Mouse (Mus musculus) c-Kit-positive CD71-negative TER-119-negative erythroid progenitor cells, embryonic 14.5 days (primary cell): ENCODE measurements at regions not wholly inside any gene's neighbourhood (a gene's known extent, or its start where the extent isn't known, plus 50 kb on each side); places are given as distances from the start of the nearest gene placed in this dataset.

Experiments used
- DNase-seq: peaks from one replicate; pipeline ENCODE4 v3.0.0-alpha.2; 2013; ENCODE audit warnings: low read depth

DNA sequence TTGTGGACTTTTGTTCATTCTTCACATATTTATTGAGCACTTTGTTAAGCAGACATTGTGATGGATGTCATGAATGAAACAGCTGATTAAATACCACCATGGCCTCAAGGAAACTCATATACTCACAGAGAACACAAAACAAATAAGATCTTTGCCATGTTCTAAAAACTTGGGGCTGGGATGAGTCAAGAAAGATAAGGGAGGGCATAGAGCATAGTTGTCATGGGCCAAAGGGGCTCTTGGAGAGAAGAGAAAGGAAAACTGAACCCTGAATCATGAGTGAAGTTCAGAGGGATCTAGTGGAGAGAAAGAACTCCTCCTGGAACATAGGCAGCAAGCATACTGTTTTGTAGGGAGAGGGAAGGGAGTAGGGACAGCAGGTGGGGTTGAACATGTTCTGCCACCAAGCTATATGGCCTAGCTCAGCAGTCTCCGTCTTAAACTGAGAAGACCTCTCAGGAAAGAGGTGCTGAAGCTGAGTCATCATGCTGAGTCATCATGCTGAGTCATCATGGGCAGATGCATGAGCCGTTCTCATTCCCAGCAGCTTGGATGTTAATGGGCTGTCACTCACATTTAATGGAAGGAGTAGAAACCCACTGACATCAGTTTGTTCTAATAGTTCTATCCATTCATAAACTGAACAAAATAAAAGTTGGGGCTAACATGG, 69.6 kb downstream of the Cetn3 start:
- peak; percentile 23 for DNase-seq

DNA sequence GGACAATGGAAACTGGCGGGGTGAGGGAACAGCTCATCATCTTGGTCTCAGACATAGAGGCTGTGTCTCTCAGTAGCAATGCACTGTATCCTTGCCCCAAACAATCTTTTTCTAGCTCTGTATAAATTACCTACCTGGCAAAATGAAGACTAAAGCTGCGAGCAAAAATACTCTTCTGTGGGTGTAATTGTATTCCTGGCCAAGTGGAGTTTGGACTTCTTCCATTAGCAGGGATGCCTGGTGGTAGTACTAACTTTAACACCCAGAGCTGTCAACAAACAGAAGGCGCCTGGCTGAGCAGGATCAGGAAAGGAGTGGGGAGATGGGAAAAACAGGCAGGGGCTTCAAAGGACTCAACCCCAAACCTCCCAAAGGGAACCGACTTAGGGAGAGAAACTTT, 73.2 kb downstream of the Cetn3 start:
- no peak for DNase-seq

DNA sequence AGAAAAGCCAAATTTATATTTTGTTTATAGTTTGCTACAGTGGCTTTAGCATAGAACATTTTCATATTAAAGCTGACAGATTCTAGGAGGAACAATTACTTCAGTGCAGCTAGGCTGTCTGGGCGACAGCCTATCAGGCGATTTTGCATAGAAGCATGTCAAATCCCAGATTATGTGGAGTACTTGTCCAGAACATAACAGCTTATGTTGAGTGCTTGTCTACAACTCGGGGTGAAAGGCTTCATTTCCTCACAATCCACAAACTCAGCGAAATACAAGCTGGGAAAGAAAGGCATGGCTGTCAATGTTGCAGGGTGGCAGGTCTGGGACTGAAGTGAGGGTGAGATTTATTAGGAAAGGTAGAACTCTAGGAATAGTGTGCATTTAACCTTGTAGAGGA, 77.8 kb downstream of the Cetn3 start:
- DNase-seq, result no peak

DNA sequence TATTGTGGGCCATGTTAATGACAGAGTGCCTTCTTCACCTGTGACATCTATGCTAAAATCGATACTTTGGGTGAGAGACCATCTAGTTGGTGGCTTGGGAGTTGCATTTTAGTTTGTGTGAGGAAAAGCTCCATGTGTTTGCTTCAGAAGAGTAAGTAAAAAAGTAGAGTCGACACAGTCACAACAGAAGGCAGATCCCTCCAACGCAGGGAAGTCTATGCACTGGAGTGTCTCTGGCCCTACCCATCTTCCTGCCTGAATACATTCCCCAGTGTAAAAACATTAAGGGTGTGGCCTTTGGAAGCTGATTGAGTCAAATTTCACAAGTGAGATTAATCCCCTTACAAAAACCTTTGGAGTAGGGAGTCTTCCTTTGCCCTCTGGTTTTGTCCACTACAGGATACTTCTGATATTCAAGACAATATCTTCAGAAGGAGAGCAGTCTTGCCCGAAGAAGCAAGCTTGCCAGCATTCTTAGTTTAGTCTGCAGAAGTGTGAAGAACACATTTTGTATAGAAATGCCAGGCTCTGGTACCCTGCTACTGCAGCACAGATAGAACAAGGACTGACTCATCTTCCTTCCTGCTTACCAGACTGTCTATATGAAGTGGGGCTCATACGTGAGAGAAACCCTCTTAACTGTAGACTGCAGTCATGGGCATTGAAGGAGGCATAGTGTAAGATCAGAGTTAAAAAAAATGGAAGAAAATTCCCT, 79.2 kb downstream of the Cetn3 start:
- no peak for DNase-seq

DNA sequence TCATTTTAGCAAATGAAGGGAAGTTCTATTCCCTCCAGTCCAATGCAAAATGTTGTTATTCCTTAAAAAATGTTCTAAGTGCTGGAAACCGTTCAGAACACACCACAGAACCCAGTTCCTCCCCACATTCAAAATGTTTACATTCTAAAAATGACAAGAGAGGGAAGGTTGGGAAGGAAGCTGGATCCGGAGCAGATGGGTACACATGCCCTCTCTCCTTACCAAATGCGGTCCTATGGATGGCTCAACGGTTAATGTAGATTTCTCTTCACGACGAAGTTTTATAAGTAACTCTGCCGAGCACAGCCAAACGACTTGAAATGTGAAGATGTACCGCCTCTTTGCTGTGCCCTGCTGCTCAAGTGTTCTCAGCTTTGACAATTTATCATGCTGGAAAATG, 88.3 kb downstream of the Cetn3 start:
- no peak for DNase-seq

DNA sequence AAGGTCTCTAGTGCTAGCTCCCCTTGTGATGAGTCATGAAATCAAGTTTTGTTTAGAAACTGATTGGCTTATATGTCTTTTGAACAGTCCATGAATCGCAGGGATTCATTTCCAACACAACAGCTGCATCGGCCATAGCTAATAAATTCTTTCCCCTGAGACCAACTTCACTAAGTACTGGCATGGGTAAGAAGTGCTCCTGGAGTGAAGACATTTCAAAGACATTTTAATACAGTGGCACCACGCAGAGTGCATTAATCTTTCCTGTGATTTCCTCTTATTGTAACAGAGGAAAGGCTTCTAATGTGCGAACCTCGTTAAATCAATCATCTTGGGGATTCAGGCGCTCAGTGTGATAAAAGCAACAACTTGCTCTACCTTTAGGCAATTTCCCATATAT, 103.0 kb downstream of the Cetn3 start:
- no peak for DNase-seq

DNA sequence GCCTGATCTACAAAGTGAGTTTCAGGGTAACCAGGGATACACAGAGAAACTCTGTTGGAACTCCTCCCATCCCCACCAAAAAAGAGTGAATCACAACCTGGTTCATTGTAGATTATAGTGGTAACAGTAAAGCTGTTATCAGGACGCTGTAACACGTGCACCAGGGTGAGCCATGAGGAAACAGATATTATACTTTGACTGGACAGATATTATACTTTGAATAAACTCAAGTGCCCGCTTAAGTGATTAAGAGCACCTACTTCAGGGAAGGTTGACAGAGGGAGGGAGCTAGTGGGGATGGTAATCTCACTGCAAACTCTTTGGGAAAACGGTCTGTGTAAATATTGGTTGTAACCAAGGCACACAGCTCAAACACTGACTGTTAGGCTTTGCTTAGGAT, 147.4 kb downstream of the Cetn3 start:
- DNase-seq, result no peak

DNA sequence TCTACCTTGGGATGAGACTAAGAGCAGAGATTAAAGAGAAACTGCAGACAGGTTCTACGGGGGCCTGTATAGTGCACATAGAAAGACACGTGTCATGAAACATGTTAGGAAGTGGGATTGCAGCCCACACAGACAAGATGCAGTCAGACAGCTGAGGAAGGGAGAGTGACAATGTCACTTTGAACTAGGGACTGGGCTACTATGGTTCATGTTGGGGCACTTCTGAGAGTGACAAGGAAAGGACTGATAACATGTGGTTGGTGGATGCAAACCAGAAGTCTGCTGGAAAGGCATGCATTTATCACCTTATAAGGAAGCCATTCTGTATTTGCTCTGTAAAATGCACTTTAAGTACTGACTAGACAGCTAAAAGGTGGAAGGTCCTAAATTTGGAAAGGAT, 148.3 kb downstream of the Cetn3 start:
- no peak for DNase-seq

DNA sequence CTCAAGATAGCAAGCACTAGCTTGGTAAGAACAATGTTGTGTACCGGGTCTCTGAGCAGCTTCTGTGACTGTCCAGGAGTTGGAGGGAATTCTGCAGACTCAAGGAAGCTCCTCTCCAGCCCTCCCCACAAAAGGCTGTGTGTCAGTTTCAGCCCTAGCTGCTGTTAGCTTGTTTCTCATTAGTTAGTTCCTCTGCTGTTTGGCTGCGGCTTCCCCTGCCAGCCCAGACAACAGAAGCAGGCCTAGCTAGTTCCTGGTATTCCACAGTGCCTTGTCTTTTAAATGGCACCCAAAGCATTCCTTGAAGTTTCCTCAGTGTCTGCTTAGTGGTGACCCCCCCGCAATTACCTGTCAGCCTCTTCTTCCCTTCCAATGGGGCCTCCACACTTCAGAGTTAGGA, 154.2 kb downstream of the Cetn3 start:
- DNase-seq, result no peak

DNA sequence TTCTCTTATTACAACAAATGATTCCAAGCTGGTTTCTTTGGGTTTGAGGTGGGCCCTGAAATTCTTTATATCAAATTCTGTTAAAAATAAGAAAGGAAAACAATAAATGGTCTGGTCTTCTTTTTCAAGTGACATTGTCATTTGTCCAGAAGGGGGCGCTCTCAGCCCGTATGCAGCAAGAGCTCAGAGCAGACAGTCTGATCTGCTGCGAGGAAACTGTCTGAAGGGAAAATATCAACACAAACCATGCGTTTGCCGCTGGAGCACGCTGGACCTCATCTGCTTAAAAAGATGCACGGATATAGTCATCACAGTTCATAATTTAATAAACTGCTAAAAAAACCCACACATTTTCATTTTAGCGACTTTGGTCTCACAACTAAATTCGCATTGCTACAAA, 161.2 kb downstream of the Cetn3 start:
- DNase-seq, result peak; percentile 63

DNA sequence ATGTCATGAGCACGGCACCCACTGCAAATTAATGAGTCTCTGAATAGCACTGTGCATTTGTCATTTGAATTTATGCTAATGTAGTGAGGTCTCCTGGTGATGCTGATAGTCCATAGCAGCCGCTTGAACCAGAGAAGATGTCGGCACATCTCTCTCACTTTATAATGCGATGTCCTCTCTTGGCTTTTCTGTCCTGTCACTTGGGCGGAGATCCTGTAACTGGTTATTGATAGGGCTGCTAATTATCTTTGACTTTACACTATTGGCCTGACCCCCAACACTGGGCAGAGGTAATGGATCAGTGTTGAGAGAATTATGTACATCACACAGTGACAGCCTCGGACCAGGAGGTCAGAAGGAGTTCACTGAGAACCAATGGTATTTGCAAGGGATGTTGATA, 161.6 kb downstream of the Cetn3 start:
- DNase-seq, result no peak

DNA sequence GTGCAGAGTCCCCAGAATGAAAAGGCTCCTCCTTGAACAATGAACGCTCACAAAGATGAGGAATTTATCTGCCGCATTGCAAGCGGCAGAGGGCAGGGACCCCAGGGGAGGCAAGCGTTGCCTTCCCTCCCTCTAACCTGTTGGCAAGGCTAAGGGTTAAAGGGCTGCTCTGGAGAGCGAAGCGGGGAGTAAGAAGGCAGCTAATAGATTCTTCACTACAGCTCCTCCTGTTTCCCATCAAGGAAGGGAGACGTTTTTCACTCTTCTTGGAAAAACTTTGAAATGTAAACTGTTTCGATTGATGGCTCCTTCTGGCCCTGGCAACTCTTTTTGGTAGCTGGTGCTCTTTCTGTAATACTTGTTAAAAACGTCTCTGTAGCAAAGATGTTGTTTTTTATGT, 162.9 kb downstream of the Cetn3 start:
- no peak for DNase-seq

DNA sequence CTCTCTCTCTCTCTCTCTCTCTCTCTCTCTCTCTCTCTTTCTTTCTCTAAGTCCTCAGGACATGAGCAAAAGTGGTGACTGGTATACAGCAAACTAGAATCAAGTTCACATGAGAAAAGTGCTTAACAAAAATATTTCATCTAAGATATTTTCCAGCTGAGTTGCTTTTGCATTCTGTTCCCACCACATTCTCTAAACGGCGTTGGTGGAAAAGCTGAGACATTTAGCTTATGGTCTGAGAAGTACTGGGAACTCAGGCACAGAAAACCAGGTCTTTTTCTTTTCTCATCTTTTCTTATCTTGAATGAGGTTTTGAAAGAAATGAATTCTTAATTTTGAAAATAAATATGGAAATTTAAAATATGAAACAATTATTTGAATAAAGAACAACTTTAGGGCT, 182.6 kb downstream of the Cetn3 start:
- no peak for DNase-seq

DNA sequence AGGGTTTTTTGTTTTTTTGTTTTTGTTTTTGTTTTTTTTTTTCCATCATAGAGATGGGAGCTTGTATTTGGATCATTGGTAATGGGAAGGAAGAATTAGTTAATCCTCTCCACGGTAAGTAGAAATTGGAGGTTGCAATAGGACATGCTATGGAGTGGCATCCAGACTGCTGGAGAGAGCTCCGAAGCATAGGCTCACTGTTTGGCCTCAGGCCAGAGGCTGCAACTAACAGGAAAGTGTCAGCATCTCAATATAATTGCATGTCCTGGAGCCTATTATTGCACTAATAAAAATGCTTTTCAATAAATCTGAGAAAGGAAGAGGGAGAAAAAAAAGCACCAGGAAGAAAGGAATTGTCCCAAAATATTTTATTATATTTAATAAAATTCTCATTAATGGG, 193.0 kb downstream of the Cetn3 start:
- no peak for DNase-seq

DNA sequence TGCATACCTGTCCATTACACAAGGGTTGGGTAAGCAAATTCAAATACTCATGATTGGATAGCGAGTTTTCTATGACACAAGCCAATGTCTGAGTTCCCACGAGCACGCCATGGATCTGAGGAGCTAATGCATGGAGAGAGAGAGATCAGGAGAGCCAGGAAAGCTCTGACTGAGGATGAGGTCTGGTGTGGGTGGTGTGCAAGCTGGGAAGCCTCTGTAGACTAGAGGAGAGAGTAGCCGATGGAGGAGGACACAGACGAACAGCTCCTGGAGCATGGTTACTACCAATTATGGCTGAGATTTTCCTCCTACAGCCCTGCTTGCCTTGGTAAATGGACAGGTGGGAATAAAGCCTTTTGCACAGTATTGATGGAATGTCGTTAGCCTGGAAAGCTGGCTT, 195.1 kb downstream of the Cetn3 start:
- no peak for DNase-seq

DNA sequence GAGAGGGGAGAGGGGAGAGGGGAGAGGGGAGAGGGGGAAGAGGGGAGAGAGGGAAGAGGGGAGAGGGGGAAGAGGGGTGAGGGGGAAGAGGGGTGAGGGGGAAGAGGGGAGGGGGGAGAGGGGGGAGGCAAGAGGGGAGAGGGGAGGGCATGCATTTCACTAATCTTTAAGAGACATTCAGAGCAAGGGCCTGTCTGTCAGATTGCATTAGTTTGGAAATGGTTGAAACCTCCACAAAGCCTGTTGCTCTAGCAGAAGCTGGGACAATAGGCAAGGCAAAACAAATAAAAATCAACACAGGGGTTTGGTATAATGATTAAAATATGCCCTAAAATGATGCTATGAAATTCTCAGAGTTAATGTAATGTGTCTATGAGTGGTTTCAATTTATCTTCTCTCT, 196.4 kb downstream of the Cetn3 start:
- DNase-seq, result no peak

DNA sequence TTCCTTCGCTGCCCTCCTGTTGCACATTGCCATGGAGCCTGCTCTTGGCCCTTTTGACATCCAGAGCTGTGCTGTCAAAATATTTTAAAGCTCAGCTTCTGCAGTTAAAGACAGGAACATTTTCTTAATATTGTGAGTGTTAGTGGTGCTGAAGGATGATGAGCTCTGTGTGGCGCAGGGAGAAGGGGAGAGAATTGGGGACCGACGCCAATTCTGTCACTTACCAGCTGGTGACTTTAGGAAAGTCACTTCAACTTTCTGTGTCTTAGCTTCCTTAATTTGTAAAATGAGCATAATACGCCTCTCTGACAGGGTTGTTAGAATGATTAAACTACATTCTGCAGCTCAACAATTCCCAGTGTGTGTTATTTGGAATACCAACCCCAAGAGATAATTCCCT, 197.2 kb downstream of the Cetn3 start:
- no peak for DNase-seq

DNA sequence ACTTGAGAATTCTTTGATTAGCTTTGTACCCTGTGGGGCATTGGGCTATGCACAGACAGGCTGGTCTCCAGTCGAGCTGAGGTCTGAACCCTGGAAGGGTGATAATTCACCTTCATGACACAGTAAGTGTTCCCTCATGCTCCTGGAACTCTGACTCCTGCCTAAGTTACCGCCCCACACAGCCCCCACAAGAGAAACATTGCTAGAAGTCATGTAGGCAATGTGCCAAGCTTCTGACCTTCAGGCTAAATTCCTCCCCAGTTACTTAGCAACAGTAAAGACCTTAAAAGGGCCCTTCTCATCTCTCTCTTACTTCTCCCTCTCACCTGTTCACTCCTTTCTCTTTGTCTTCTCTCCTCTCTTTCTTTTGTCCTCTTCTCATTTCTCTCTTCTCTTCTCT, 199.6 kb downstream of the Cetn3 start:
- DNase-seq, result no peak

DNA sequence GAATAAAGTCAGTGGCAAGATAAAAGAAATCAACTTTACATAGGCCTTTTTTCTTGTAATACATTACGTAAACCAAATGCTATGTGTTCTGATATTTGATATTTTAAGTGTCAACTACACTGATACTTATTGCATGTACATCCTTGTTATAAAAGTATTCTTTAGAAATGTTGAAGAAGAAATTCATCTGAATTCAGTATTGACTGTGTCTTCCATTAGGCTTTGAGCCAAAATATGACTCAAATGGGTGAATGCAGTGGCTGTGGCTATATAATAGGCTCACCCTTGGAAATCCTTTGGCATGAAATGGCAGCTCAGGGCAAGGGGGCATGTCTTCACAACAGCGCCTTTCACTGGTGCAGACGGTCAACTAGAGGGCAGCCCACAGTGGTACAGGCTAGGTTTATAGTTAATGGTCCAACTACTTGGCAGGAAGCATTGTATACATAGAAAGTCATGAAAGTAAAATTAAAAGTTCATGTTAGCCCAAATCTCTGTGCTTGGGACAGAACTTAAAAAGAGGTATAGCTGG, 217.9 kb downstream of the Cetn3 start:
- DNase-seq, result no peak

DNA sequence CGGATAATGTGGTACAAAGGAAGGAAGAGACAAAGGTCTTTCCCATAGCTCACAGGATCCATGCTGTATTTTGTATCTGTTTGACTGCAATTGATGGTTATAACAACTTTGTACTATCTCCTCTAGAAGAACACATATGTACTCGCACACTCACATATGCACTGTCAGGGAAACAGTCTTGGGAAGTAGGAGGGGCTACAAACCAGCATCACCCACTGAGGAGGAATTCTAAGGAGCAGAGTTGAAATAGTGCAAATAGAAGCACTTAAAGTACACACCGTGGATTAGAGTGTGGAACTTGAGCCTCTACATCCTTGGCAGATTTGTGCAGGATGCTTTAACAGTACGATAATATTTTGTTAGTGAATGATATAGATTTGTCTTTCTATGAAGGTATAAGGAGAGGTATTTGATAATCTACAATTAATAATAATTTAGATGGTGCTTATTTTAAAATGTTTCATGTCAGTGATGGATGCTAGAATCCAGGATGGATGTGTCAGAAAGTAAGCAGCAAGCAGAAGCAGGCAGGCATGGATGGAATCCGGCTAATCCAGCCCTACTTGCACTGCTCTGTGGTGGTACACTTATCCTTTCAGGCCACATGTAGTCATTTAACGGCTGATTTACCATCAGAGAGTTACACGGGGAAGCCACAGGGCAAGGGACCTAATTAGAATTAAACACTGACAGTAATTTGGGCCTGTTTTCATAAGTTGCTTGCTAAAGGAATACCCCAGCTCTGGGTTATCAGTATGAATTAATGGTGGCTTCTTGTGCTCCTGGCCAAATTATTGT, 223.3 kb downstream of the Cetn3 start:
- no peak for DNase-seq

DNA sequence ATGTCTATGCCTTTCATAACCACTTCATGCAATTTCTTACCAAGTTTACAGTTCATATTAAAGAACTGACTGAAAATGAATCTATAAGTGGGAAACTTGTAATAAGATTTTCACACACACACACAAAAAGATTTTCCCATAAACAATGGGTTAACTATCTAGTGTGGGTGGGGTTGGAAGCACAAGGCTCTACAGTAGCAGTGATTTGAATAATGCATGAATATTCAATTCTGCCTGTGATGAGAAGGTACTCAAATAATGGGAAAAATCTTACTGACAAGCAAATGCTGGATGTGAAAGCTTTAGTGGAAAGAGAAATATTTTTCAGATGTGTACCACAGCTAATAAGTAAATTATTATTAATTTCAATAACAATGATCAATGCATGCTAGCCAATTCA, 224.3 kb downstream of the Cetn3 start:
- no peak for DNase-seq

DNA sequence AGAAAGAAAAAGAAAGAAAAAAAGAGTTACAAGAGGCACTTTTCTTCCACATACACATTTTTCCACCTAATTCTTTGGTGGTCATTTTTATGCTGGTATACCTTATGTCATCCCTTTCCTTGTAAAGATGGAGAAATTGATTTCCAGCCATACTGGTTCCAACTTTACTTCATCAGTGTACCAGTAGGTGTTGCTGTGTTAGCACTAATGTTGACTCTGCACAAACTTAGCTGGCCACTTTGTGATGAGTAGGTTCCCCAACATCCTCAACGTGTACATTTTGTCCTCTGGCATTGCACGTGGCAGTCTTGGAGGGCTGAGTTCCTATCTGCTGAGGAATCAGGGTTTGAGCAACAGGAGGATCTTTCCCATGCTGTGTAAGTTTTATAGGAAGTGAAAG, 256.7 kb downstream of the Cetn3 start:
- DNase-seq, result no peak

DNA sequence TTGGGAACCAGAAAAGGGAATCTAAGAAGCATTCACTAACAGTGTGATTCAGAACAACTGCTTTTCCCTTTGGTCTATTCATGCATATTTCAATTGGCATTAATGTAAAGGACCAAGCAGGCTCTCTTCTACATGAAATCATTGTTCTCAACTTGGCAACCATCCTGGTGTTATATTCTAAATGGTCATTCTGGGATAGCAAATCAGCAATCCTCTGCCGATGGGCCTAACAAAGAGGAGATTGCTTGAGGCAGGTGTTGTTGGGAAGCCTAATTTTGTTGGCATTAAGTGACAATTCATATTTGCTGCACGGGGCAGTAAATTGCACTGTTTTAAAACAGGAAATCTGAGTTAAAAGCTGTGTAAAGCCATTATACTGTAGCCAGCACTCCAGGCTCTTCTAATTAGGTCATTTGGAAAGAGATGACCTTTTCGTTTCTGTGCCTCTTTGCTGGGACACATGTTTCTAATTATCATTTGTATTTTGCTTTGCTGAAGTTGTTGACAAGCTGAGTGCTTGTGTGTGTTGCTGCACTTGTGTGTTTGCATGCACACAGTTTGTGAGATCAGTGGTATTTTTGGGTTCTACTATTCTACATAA, 275.4 kb downstream of the Cetn3 start:
- DNase-seq, result no peak
